Mouse (Mus musculus) hindlimb bud, embryonic 11.5 days (tissue): ENCODE measurements around the gene Jak2.

ENCODE experiments used
- DNase-seq: peaks from one replicate; pipeline ENCODE4 v3.0.0-alpha.2; 2012; ENCODE audit warnings: low read depth, low spot score; ENCODE audit errors: extremely low spot score

Gene Jak2

GRCm38 (mm10) chr19:29252831-29253545, 1.4 kb downstream of the Jak2 start:
- DNase-seq: no peak

- DNase-seq: peak; percentile 74
Measured at GRCm38 (mm10) chr19:29253728-29254127, 2.1 kb downstream of the Jak2 start.

DNA sequence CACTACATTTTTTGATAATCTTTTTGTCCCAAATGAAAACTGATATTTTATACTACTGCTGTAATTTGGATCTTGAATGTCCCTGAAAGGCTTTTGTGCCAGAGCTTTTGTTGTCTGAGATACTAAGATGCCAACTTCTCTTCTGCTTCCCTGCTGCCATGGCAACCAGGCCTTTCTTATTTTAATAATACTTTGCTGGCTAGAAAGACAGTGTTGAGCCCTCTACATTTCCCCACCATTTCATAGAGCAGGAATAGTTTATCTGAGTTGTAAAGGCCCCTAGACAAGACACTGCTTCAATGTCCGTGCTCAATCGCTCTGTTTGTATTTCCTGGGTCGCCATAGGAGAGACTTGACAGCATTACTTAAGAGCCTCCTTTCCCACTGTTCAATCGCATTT, 3.0 kb downstream of the Jak2 start:
- DNase-seq: no peak

DNA sequence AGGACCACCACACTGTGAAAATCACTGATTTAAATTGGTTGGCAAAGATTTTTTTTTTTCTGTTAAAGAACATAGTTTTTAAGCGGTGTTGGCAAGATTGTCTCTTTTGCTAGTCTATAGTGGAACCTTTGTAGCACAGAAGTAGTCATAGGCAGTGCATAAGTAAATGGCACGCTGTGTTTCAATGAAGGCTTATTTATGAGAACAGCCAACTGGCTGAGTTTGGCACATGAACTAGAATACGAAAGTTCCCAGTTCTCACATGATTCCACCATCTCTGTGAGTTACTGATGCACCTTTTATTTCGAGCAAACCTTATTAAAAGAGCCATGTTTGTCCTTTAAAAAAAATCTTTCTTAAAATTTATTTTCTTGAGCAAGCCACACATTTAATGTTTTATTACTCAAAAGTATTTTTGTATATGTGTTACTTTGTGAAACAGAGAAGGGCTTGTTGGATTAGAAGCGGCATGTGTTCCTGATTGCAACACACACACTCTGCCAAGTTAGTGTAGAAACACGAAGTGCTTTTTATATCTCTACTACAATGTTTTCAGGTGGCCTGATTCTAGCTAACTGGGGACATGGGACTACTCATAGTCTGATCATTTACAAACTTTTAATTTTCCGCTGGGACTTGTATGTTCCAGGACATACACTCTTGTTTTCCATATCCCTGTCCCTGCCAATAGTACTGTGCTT, 3.8 kb downstream of the Jak2 start:
- no peak for DNase-seq

DNA sequence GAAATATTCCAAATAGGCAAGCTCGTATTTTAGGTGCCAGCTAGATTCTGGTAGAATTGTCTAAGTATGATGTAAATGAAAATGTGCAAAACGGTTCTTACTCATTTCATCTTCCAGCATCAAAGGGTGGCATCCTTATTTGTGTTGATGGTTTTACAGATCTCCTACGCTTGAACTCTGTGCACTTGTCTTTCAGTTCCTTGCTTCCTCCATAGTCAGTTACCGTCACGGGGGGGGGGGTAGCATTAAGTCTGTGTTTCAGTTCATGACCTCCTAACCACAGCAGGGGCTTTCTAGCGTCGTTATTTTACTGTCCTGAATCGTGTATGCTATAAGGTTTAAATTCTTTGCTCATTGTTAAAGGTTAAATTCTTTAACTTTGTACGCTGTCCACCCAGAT, 10.0 kb downstream of the Jak2 start:
- DNase-seq: no peak

DNA sequence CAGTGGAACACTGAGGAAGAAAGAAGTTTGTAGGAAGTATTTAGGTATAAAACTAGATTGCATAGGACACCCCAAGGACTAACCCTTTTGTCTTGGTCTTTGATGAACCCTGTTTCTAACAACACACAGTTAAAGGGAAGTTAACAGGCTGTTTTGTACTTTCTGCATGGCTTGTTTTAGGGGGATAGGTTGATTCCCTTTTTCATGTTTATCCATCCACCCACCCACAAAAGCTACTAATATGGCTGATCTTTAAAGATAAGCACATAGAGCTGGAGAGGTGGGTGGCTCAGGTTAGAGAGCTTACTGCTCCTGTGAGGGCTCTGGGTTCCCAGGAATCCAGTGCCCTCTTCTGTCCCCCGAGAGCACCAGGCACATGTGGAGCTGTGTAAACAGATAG, 11.9 kb downstream of the Jak2 start:
- DNase-seq: no peak

DNA sequence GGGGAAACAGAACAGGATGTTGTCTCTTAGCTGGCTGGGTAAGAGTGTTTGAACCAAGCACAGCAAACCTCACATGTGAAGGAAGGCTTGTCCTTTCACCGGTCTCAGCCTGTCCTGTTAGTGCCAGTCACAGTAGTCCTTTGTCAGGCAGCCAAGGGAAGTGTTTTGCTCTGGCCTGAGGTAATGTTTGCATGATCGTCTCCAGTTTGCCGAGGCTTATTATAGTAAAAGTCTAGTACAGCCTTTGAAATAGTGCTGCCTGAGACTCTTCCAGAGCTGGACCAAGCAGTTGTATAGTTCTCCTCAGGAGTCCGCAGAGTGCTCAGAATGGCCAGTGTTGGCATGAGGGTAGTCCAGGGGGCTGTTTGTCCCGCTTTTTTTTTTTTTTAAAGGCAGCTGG, 13.9 kb downstream of the Jak2 start:
- DNase-seq: no peak

DNA sequence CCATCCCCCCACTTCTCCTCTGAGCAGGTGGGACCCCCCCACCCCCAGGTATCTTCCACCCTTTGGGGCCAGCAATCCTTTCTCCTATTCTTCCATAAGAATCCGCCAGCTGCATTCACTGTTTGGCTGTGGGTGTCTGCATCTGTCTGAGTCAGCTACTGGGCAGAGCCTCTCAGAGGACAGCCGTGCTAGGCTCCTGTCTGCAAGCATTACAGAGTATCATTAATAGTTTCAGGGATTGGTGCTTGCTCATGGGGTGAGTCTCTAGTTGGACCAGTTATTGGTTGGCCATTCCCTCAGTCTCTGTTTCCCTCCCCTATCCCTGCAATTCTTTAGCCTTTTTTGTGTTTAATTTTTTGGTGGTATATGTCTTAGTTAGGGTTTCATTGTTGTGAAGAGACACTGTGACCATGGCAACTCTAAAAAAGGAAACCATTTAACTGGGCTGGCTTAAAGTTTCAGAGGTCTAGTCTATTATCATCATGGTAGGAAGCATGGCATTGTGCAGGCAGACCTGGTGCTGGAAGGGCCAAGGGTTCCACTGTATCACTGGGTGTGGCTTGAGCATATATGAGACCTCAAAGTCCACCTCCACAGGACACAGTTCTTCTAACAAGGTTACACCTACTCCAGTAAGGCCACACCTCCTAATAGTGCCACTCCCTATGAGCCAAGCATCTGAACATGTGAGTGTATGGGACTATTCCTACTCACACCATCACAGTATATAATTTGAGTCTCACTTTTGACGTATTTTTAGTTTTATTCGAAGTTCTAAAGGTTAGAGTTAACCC, 15.6 kb downstream of the Jak2 start:
- DNase-seq: no peak

- no peak for DNase-seq
Measured at GRCm38 (mm10) chr19:29268788-29269321, 17.2 kb downstream of the Jak2 start.

GRCm38 (mm10) chr19:29270226-29270625, 18.6 kb downstream of the Jak2 start:
- DNase-seq: no peak

- DNase-seq: no peak
Measured at GRCm38 (mm10) chr19:29271147-29271578, 19.5 kb downstream of the Jak2 start.

GRCm38 (mm10) chr19:29272011-29272809, 20.6 kb downstream of the Jak2 start:
- no peak for DNase-seq

DNA sequence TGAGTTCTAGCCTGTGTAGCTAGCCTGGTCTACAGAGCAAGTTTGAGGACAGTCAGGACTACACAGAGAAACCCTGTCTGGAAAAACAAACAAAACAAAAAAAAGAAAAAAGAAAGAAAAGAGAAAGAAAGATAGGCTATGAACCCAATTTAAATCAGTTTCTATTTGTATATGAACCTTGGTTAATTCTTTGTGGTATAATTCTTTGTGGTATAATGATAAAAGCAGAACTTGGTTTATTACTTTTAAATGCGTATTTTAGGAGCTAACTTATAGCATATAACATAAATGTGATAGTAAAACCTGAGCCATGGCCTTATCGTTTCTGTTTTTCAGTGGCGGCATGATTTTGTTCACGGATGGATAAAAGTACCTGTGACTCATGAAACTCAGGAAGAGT, 24.8 kb downstream of the Jak2 start:
- no peak for DNase-seq

DNA sequence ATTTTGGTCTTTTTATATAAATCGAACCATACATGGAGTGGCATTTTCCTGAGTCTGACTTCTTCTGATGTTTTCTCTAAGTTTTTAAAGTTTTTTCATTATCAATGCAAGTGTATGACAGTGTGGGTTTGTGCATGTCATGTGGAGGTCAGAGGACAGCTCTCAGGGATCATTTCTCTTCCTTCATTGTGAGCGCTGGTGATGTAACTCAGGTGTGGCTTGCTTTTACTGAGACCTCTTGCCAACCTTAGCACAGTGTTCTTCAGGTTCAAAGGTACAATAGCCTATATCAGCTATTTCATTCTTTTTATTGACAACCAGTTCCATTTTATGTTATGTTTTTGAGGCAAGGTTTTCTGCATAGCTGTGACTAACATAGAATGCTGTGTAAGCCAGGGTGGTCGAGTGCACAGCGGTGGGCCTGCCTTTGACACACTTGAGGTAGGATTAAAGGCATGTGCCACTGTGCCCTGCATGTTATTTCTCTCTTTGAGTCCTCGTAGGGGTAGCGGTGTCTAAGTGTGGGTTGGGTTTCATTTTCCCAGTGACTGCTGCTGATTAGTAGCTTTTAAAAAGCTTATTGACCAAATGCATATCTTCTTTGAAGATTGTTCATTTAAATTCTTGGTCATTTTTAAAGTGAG, 27.4 kb downstream of the Jak2 start:
- no peak for DNase-seq

DNA sequence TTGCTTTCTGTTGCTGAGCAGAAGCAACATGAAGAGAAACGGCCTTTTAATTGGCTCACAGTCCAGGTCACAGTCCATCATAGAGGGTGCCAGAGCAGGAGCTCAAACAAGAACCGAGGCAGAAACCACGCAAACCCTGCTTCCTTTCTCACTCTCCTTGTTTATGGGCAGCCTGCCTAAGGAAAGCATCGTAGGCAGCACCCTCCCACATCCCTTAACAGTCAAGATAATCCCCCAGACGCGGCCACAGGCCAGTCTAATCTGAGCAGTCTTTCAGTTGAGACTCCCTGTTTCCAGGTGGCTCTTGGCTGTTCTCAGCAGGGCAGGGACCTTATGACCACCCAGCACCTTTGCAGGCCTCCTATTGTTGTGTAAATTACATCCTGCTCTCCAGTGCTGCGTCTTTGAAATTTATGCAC, 33.8 kb downstream of the Jak2 start:
- DNase-seq: no peak

DNA sequence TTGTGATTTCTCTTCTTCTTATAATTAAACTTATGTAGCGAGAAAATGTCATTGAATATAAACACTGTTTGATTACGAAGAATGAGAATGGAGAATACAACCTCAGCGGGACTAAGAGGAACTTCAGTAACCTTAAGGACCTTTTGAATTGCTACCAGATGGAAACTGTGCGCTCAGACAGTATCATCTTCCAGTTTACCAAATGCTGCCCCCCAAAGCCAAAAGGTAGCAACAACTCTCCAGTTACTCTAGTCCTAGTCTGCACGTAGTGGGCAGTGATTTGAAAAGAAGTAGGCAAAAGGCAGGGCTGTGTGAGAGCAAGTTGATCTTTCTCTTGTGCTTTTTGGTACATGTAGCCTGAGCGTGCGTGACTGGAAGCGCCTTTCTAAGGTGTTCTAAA, 36.2 kb downstream of the Jak2 start:
- DNase-seq: no peak

GRCm38 (mm10) chr19:29291532-29291931, 39.9 kb downstream of the Jak2 start:
- DNase-seq: no peak

GRCm38 (mm10) chr19:29292546-29292945, 40.9 kb downstream of the Jak2 start:
- no peak for DNase-seq

GRCm38 (mm10) chr19:29294756-29295155, 43.1 kb downstream of the Jak2 start:
- no peak for DNase-seq

DNA sequence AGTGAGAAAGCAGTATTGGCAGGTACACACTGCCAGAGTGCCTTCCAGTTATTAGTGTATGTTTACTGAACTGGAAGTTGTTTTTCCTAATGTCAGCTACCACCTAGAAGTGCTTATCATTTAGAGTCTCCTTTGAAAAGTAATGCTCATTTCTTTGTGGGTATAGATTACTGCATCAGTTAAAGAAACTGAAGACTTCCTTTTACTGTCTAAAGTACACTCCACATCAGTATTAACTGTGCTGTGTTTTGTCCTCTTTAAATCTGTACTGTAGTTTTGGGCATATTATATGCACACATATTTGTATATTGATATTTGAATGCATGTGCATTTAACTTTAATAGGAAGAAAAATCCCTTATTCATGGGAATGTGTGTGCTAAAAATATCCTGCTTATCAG, 44.5 kb downstream of the Jak2 start:
- DNase-seq: no peak
